Mouse (Mus musculus): ENCODE measurements around the gene Cxcr5.
A peak's percentile ranks its signal among the peaks of the same experiment; 100 is the strongest.

Cxcr5 gene

DNA sequence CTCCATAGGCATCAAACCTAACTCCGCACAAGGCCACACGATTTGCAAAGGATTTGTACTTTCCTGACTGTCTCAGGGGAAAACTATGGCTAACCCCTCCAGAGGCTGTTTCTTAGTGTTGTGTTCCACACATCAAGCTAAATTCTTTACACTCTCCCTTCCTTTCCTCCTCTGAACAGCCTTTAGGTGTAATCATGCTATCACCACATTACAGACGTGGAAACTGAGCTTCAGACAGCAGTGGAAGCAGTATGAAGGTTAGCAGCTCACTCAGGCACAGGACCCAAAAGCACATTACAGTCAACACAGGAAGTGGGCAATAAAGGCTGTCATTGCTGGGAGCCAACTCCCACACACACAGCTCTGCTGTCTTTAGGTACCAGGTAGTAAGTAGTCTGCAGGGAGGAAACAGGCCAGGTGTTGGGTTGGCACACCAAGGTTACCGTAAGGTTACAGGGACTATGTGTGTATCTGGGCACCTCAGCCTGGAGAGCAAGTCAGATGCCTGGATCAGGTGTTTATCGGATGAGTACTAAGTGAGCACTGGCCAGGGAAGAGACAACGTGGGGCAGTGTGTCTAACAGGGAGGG, 28.6 kb downstream of the Cxcr5 start:
- DNase-seq = peak; percentile 64

DNA sequence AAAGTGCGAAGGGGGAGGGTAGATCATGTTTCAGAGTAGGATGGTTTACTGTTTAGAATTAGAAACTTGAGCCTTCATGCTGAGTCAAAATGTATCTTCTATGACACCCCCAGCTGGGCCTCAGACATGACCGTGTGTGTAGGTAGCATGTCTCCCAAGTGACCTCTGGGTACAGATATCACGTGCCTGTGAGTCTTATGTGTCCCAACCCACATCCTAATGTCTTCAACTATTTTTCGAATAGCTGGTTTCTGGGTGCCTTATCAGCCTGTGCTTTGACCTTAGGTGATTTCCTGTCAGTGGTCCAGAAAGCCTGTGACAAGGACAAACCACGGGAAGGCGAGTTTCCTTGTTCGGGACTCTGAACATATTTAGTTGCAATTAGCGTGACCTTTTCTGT, 33.3 kb downstream of the Cxcr5 start:
- DNase-seq = peak; percentile 9

DNA sequence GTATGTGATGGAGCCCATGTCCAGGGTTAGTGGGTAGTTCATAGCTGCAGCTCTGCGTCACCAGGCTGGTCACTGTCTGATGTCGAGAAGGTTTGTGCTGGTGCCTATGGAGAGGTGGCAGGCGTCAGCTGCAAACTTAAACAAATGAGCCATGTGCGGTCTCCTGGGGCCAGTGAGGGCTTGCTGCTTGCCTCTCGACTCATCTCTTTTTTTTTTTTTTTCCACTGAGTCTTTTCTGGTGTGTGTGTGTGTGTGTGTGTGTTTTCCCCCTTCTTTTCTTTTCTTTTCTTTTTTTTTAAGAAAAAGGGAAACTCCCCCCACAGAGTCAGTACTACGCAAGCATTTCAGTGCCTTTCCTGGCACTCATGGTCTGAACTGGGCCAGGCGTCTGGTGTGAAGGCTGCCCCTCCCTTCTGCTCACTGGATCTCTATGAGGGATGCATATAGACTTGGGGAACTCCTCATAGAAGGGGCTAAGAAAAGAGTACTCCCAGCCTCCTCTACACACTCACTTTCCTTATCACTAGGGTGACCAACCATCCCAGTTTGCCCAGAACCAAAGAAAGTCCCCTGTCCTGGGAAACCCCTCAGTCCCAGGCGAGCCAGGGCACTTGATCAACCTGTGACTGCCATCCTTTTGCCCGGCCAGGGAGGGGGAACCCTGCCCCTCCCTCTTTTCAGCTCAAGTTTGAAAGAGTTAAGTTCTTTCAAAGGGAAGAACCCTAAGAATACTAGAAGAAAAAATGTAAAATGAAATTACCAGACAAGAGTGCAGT, 35.2 kb downstream of the Cxcr5 start:
- DNase-seq = peak; percentile 34

DNA sequence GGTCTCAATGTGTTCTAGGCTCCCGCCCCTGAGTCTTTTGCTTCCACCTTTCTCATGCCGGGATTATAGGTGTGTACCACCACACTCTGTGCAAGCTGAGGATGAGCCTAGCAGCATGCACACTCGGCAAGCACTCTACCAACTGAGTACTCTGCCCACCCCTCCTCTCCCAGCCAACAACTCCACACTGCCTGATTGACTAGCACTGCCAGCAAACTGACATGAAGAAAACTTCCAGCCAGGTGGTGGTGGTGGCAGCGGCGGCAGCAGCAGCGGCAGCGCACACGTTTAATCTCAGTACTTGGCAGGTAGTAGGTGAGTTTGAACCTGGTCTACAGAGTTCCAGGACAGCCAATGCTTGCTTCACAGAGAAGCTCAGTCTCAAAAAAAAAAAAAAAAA, 36.1 kb downstream of the Cxcr5 start:
- DNase-seq = peak; percentile 37

DNA sequence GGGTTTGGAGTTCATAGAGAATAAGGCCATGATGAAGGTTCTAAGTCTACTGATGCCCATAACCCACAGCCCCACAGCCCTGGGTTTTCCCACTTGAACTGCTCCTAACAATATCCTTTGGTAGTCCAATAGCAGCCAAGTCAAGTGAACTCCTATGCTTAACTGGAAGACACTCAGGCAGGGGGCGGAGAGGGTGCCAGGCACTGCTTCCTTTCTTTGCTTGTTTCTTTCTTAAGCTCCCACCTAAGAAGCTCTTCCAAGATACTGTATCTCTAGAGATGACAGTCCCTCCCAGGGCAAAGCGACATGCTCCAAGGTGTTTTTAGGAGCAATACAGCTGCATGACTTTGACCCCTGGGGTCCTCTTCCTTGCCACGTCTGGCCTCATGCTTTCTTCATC, 36.7 kb downstream of the Cxcr5 start:
- DNase-seq = no peak

DNA sequence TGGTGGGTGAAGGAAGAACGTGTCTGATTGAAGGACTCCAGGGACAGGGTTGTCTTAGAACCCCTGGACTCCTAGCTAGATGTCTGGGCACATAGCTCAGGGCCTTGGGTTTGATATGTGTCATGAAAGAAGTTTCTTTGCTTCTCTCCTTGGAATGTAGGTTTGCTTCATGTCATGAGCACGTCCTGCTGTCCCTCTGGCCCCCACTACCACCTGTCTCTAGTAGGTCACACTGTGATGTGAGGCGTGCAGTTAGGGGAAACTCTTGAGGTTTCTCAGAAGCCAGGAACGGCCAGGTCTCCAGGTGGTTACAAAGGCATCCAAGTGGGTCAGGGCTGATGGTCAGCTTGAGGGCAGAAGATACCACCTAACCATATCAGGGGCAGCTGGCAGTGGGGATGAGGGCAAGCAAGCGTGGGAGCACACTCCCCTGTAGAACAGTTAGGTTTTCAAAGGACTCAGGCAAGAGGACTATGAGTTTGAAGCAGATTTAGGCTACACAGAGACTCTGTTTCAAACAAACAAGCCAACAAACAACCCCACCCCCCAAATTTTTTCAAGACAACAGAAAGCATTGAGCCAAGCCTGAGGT, 37.3 kb downstream of the Cxcr5 start:
- peak; percentile 34 for DNase-seq

DNA sequence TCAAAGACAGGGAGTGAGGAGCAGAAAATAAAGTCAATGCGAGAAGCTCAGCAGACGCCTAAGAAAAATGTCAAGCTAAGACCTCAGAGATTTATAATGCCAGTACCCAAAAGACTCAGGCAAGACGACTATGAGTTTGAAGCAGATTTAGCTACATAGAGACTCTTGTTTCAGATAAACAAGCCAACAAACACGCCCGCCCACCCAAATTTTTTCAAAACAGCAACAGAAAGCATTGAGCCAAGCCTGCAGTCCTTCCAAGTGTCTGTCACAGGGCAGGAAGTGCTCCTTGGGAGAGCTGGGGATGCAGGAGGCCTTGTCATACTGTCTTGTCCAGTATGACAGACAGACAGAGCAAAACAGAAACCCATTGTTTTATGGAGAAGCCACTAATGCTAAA, 38.0 kb downstream of the Cxcr5 start:
- DNase-seq = peak; percentile 30

DNA sequence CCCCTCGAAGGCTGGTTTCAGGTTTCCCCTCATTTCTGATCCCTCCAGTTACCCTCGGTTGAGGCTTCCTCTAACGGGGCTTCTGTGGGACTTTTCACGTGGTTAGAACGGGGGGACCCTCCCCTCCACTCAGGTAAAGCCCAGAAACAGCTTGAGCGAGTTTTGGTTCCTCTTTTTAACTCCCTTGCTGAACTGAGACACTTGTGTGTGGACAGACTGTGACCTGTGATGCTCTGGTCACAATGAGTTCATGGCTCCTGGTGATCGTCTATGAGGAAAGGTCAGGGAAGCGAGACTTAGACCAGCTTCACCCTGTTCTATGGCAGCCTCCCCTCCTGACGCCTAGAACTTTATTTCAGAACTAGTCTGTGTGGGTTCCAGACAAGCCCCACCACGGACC, 39.8 kb downstream of the Cxcr5 start:
- no peak for DNase-seq

DNA sequence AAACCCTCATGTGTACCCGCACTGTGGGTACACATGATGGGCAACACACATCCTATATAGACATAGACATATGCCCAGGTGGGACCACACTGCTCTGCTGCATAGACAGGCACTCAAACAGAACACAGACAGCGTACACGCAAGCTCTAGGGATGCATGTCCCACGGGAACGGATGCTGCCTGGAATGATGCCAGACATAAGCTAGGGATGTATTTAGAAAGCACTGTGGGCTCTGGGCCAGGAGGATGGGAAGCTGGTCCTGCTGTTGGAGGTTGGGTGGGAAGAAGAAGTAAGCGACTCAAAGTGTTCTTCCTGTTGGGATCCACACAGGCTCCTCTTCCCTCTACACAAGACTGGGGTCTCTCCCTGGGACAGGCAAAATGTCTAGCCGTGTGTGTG, 43.6 kb downstream of the Cxcr5 start:
- peak; percentile 18 for DNase-seq

DNA sequence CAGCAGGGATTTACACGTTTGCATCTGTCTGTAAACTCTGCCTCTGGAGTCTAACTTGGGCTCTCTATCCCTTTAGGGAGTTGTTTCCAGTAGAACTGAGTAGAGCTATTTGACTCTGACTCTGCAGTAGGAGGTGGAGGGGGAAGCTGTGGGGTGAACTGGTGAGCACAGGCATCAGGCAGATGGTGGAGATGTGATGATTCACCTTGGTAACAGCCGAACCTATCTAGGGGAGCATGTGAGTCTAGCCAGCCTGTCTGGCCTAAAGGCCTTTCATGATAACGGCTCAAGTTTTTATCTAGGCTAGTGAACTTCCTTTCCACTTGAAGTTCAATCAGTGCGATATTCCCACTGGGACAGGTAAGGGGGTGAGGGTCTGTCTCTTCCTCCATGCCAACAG, 44.3 kb downstream of the Cxcr5 start:
- DNase-seq = peak; percentile 39

DNA sequence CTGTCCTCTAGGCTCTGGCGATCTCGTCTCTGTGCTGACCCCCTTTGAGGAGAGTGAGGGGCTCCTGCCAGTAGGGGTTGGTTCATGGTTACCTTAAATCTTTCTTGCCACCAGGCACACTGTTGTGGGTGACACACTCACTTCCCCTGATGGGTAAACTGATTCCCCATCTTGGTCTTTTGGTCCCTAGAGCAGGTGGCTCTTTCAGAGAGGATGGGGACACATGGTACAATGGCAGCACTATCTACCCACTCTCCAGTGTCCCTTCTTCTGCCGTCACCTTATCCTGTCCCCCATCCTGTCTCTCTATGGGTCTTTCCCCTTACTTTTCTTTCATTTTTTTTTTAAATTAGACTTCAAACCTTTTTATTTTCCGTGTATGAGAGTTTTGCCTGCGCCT, 45.8 kb downstream of the Cxcr5 start:
- no peak for DNase-seq

DNA sequence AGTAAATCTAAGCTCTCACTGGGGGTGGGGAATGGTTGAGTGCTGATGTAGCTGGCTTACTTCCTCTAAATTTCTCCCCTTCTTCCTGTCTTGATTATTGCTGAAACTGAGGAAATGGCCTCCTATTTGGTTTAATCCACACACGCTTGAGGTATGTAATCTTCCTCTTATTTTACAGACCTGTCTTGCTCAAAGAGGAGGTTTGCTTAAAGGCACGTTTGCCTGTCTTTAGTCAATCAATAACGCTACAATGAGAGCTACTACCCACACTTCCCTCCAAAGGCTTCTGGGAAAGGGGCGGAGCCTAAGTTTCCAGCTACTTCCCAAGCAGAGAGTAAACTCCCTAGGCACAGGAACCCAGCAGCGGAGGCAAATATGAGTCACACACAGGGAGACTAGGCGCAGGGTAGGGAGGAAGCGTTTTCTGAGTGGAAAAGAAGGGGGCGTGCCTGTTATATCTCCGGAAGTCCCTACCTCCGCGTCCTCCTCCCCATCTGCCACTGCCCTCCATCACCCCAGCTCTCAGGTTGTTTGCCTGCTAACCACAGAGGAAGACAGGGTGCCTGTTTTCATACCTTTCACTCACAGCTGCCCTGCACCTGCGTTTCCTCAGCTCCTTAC, 46.4 kb downstream of the Cxcr5 start:
- DNase-seq = peak; percentile 72

DNA sequence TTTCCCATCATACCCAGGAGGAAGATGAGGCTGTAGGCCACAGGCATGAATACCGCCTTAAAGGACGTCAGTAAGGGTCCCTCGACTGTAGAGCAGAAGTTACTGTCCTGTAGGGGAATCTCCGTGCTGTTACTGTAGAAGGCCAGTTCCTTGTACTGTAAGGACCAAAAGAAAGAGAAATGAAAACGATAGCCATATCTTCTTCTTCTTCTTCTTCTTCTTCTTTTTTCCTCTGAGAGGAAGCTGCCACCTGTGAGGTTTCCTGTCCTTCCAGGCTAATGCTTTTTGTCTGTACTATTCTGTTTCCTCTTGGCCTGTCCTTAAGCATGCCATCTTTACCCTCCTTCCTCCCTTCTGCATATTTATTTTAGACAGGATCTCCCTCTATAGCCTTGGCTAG, 47.5 kb downstream of the Cxcr5 start:
- DNase-seq = no peak

DNA sequence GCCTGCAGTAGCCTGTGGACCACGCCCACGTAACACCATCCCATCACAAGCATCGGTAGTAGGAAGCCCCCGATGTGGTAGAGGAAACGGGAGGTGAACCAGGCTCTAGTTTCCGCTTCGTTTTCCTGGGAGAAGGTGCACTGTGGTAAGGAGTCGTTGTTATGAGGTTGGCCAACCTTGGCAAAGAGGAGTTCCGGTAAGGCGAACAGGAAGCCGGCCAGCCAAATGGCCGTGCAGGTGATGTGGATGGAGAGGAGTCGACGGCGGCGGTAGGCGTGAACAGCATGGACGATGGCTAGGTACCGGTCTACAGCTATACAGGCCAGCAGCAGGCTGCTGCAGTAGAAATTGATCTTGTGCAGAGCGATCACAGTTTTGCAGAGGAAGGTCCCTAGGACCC, 48.1 kb downstream of the Cxcr5 start:
- peak; percentile 35 for DNase-seq

DNA sequence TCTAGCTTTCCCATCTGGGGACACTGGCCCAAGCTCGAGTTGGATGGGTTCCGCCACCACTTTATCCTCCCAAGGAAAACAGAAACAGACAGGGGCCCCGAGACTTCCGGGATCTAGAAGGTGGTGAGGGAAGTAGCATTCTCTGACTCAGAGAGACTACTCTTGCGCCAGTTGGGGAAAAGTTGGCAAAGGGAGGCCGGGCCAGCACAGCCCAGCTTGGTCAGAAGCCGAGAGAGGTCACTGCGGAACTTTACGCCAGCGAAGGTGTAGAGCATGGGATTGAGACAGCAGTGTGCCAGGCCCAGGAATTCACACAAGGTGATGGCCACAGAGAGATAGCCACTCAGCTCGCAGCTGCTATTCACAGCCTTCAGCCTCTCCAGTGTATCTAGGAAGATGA, 48.6 kb downstream of the Cxcr5 start:
- no peak for DNase-seq

DNA sequence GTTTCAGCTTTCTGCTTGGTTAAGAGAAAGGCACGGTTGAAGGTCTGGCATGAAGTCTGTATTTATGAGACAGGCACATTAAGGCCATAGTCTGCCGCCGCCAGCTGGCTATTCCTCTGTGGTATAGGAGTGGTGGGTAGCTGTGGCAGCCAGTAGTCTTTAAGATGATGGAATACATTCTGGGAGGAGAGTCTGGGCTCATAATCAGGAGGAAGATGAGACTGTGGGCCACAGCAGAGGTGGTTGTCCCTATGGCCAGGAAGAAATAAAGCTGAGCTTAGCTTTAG, 49.0 kb downstream of the Cxcr5 start:
- no peak for DNase-seq

DNA sequence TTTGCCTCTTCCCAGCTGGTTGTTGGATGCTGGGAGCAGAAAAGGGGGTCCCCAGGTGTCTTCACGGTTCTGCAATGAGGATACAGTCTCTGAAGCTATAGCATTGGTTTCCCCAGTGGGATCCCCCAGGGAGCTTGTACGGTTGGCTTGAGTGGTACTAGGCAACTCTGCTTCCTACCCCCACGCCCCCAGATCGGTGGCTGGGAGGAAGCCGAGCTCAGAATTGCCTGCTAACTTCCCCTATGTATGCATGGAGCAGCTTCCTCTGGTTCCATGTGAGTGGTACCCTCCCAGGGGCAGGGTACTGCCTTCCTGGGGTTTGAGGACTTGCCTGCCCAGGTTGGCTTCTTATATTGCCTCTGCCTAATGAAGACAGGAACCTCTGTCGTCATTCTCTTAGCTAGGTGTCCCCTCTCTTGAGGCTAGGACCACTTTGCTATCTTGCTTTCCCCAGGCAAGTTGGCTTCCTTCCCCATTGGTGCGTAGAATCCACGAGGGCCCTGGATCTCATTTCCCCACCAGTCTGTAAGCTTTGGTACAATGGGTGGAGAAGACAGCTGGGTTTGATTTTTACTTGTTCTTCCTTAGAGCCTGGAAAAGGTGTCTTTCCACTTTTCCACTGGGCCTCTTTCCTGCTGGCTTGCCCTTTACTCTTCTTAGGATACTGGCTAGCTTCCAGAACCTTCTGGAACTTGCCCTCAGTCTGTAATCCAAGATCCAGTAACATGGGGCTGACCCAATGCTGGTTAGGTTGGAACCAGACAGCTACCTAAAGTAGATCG, 49.6 kb downstream of the Cxcr5 start:
- DNase-seq = peak; percentile 65

DNA sequence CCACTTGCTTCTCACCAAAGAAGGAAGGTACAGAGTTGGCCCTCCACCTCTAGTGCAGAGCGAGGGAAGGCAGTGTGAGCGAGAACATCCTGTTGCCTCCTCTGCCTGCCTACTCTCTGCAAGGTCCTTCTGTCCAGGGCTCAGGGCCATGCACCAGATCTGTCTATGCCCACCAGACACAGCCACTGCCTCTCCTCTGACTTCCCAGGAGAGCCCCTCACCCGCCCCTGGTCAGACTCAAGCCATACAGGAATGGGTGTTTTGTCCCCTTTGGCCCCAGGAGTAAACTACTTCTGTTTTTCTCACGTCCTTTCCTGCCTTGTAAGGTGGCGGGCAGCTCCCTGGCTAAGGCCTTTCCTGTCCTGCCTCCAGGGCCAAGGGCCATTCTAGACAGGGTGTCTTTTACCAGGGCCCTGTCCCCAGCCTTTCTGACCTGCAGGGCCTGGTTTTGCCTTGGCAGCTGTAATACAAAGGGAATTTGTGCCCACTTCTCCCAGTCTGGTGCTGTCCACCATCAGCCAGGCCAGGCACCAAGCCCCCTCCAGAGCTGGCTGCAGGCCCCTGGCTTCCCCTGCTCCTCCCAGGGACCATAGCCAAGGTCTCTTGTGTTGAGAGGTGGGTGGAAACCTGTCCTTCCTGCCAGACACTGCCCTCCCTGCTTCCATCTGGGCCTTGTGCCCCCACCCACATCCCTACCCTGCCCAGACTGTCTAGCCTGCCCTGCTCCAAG, 50.6 kb downstream of the Cxcr5 start:
- peak; percentile 71 for DNase-seq

DNA sequence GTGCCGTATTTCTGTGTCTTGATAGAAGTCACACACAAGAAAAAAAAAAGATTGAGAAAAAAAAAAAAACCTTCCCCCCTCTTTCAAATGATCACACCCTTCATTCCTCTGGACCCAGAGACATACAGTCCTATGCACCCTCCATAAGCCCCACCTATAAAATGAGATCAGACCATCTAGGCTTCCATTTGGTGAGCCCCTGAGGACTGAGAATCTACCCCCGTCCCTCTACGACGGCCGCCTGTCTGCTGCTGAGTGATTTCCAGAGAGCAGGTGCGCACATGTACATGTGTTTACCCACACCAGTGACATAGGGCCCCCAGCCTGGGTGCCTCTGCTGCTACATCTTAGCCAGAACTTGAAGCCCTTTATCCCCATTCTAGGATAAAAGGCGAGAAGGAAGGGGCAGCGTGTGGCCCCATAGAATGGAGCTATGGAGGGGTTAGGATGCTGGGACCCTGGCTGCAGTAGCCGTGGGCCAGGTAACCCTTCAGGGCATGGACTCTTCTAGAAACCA, 51.3 kb downstream of the Cxcr5 start:
- DNase-seq = peak; percentile 77

DNA sequence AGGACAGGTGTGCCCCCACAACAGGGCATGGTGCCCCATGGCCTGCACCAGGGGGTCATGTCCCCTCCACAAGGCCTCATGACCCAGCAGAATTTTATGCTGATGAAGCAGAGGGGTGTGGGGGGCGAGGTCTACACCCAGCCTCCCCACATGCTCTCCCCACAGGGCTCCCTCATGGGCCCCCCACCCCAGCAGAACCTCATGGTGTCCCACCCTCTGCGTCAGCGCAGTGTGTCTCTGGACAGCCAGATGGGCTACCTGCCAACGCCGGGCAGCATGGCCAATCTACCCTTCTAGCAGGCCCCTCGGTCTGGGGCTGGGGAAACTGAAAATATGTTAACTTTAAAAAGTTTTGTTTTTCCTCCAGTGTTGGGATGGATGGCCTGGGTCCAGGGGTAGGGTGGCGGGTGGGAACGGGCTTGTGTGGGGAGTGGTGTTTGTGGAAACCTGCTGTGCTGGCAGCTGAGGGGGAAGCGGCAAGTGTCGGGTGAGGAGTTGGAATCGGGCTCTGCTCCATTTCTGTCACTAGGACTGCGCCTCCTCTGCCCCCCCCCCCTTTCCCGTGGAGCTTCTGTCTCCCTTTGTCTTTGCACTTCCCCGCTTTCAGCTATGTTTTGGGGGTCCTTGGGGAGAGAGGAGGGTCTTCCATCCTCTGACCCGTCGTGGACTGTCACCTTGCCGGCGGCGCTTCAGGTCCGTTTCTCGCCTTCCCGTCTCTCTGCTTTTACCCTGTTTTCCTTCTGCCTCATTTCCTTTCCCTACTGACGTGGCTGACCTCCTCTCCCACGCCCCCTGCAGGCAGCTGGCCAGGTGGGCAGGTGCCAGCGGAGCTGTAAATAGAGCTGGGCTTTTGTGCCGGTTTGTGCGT, 52.0 kb downstream of the Cxcr5 start:
- DNase-seq = peak; percentile 97

DNA sequence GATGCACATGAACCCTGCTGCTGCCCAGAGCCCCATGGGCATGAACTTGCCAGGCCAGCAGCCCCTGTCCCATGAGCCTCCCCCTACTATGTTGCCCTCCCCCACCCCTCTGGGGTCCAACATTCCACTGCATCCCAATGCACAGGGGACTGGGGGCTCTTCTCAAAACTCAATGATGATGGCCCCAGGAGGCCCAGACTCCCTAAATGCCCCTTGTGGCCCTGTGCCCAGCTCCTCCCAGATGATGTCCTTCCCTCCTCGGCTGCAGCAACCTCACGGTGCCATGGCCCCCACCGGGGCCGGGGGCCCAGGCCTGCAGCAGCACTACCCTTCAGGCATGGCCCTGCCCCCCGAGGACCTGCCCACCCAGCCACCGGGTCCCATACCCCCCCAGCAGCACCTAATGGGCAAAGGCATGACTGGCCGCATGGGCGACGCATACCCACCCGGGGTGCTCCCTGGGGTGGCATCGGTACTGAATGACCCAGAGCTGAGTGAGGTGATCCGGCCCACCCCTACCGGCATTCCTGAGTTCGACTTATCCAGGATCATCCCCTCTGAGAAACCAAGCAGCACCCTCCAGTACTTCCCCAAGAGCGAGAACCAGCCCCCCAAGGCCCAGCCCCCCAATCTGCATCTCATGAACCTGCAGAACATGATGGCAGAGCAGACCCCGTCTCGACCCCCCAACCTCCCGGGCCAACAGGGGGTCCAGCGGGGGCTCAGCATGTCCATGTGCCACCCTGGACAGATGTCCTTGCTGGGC, 52.8 kb downstream of the Cxcr5 start:
- DNase-seq = peak; percentile 41

All from thymus, postnatal 4 days (tissue).